Mouse (Mus musculus) monocyte, adult 2 months (primary cell): ENCODE data around the gene Ppp6r3.
"Not testable (repeated sequence)": the region's sequence is repeated elsewhere in the genome, so short reads cannot be mapped to it uniquely, and the experiment has no call there.

Source experiments
- DNase-seq, 2 experiments: peaks; one replicate each; pipeline ENCODE4 v3.0.0; 2022; ENCODE audit warnings: low spot score in 2 of 2, low read depth in 1 of 2

Gene Ppp6r3

DNA sequence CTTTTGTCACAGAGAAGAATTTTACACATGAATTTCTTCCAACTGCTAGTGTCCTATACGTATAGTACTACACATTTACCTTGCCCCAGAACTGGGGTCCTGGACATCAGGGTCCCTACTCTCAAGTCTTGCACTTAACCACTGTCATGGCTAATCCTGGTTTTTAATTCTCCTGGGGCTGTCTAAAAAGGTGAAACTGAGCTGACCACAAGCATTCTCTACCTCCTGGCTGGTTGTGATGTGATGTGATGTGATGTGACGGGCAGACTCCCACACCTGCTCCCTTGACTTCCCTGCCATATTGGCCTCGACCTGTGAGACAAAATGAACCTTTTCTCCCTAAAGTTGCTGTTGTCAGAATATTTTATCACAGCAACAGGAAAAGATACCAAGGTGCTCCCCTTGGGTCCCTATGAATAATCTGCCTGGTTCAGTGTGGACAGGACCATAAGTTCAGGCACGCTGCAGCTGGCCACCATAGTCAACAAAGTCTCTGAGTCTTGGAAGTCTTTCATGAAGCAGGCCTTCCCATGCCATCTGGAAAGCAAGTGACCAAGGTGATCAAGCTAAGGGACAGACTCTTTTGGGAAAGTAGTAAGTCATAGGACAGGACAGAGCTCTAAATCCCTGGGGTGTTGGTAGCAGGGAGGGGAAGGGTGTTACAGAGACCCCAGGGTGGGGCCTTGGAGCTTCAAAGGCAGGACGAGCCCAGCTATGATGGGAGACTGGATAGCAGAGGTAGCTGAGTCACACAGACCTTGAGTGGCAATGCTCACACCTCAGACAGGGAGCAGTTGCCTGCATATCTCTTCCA, 1.1 kb upstream of the Ppp6r3 start:
- DNase-seq, result no peak

DNA sequence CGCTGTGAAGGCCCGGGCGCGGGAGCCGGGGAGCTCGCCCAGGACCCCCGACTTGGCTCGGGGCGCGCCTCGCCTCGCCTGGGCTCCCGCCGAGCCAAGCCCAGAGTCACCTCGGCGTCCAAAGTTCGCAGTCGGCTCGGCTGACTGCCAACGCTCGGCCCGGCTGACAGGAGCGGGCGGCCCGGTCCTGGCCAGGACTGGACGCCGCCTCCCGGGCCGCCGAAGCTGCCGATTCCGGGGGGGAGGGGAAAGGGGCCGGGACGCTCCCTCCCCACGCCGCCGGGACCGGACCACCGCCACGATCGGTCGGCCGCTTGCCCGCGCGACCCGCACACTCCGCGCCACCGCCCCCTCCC, 295 bp downstream of the Ppp6r3 start:
- DNase-seq, result no peak

DNA sequence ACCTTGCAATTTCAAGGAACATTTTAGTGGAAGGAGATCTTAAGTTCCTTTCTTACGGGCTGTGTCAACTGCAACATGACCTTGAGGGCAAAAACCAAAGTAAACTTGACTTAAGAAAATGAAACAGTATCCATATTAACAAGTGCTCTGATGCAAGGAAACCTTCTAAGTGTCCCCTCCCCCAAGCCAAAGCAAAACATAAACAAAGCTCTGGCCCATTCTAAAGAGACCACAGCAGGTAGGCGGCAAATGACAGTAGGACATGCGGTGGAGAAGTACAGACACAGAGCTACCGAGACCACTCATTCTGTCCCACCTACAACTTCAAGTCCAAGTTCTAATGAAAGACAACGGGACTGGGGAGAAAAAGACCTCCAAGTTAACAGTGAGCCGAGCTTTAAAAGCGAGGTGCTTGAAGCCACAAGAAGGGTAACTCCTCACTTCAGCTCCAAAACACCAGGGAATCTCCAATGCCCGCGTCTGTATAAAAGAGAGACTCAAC, 905 bp downstream of the Ppp6r3 start:
- no peak for DNase-seq

DNA sequence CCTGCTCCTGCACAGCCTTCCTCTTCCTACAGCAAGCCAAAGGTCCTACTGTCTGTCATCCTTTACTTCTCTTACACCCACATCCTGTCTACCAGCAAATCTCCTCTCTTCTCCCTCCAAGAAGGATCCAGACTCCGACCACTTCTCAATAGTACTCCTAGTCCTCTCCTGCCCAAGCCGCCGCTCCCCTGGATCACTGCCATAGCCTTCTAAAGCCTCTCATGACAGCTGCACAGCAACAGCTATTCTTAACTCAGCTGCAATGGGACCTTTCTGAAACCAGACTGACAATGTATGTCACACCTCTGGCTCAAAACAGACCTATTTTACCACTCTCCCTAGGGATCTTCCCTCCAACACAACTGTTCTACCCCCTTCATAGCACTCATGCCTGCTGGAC, 11.2 kb downstream of the Ppp6r3 start:
- DNase-seq, result no peak

DNA sequence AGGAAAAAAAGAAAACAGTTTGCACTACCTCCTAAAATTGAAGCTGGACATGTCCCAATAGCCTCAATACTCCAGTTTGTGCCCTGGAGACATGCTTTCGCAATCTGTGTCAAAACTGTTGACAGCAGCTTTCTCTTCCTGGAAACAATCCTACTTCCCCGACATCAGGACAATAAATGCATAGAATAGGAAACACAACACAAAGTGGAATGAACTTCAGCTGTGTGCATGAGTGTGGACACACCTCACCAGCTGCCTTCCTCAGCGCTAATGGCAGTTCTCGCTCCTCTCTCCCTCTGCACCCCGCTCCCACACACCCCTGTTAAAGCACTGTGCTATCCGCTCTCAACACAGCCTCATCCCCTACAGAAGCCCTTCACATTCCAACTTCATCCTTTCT, 12.8 kb downstream of the Ppp6r3 start:
- no peak for DNase-seq

DNA sequence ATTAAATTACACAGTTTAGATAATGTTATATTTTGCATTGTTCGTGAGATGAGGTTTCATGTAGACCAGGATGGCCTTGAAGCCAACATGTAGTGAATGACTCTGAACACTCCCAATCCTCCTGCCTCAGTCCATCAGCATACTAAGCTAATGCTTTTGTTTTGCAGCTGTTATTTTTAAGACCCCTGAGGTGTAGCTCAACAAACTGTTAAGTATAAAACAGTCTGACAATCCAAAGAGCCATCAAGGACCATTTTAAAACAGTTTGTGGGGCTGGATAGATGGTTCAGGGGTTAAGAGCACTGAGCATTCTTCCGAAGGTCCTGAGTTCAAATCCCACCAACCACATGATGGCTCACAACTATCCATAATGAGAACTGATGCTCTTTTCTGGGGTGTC, 13.3 kb downstream of the Ppp6r3 start:
- DNase-seq, result no peak

DNA sequence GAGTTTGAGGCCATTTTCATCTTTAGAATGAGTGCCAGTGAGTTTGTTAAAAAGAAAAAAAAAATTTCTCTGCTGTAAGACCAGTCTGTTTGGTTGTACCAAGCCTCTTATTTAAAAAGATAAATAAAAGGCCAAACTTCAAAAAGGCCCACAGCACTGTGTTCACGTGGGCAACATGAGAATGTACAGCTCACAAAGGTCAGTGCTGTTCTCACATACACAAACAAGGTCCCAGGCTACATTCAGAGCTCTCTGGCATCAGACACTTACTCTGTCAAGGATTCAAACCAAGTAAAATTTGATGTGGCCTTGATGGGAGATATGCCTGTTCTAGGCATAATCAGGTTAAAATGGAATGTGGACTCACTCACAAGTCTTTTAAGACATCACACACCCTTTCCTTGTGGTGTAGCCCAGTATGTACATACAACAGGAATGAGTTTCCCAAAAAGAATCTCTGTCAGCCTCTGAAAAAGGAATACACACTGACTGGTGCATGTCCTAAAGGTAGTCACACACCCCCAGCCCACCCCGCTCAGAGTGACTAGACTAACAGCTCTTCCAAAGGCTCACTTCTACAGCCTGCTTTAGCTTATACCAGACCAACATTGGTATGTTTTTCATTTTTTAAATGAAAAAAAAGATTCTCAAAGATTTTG, 19.3 kb downstream of the Ppp6r3 start:
- DNase-seq, result no peak

DNA sequence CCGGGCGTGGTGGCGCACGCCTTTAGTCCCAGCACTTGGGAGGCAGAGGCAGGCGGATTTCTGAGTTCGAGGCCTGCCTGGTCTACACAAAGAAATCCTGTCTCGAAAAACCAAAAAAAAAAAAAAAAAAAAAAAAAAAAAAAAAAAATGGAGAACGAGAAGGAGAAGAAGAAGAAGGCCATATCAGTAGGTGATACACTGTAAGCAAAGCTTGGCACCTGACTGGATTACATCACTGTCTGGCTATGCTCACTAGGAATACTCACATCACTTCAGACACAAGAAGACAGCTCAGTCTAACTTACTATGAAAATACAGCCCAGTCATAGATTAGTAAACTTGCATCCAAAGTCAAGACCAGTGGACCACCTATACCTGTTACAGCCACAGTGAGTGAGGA, 20.8 kb downstream of the Ppp6r3 start:
- no peak for DNase-seq

DNA sequence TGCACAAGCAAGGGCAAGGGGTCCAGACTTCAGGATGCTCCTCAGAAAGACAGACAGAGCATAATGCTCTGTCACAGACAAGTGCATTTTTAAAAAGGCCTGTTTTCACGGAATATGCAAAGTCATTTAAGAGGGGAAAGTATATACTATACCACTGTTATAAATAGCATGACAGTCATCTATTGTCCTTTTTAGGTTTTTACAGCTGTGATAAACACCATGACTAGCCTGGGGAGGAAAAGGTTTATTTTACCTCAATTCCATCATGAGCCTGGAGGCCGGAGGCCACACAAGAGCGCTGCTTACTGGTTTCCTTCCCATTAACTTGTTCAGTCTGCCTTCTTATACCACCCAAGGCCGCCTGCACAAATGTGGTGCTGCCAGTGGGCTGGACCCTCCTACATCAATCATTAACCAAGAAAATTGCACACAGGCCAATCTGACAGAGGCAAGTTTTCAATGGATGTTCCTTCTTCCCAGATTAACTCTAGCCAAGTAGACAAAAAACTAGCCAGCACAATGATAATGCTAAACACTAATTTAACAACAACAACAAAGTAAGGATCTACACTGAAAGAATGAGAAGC, 23.9 kb downstream of the Ppp6r3 start:
- no peak for DNase-seq

DNA sequence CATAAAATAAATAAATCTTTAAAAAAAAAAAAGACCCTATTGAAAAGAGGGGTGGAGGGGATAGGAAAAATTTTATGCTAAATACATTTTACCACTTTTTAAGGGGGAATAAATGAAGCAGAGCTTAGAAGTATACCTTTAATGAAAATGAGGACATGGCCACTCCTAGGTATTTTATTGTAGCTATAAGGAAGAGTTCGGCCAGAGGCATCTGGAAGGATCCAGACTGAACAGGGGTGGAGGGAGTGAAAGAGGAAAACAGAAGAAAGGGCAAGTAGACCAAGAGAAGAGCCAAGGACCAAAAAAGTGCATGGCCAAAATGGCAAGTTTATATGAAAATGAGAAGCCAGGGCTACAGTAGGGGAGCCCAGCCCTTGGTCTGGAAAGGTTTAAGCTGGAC, 25.4 kb downstream of the Ppp6r3 start:
- no peak for DNase-seq

DNA sequence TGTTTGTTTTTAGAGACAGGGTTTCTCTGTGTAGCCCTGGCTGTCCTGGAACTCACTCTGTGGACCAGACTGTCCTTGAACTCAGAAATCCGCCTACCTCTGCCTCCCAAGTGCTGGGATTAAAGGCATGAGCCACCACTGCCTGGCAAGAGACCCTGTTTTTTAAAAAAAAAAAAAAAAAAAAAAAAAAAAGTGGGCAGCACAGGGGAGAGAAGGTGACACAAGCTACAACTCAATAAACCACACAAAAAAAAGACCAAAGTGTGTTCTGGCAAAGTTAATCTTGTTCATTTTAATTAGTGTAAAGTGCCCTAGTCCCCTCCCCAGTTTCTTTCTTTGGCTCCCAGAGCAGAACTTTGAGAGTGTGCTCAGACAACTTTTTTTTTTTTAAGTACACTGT, 26.3 kb downstream of the Ppp6r3 start:
- no peak for DNase-seq

DNA sequence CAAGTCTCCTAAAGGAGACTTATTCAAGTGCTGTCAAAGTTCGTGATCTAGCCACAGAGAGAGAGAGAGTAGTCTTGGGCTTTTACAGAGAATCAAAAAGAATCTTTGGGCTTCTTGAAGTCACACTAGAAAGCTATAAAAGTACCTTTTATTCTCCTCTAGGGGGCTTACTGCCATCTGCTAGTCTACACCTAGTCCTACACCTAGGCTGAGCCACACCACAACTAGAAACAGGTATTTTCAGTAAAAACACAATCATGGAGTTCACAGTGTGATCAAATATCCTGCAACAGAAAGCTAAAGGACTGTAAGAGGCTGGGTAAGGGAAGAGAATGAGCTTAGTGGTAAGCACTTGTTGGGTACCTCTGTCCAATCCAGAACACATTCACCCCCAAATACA, 27.2 kb downstream of the Ppp6r3 start:
- no peak for DNase-seq

DNA sequence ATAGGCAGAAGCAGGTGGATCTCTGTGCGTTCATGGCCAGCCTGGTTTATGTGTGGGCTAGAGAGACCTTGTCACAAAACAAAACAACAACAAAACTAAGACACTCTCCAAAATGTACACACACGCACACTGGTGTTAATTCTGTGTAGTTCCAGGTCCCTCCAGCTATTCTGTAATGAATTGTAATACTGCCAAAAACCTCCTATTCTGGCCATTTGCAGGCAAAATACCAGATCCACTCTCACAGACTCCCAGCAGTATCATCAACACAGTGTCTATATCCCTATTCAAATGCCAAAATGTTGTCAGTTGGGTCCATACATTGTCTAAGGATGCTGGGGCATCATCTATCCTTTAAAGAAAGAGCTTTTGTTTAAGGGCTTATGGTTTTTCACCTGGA, 30.6 kb downstream of the Ppp6r3 start:
- no peak for DNase-seq

DNA sequence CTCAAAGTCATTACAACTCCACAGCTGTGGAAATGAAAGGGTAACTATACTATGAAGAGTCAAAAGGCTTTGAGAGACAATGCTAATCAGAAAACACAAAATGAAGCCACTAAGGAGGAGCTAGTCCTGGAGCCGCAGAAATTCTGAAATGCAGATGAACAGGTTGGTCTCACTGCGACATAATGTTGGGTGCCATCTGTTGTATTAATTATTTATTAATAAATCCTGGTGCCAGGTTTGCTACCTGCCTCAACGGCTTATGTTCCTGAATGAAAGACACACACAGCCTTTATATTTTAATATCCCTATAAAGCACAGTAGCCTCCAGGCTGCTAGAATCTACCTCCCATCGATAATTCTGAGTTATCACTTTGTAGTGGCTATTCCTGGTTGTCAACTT, 33.0 kb downstream of the Ppp6r3 start:
- no peak for DNase-seq

DNA sequence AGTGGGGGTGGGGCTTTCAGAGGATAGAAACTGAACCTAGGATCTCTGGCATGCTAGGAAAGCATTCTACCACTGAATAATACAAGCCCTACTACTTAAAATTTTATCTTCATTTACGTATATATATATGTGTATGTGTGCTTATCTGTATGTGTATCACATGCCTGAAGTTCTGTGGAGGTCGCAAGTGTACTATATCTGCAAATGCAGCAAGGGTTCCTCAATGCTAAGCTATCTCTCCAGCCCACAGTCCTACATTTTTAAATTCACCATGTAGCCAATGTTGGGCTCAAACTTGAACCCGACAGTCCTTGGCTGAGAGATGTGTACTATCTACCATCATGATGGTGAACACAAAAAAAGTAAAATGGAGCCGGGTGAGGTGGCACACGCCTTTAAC, 34.6 kb downstream of the Ppp6r3 start:
- no peak for DNase-seq

DNA sequence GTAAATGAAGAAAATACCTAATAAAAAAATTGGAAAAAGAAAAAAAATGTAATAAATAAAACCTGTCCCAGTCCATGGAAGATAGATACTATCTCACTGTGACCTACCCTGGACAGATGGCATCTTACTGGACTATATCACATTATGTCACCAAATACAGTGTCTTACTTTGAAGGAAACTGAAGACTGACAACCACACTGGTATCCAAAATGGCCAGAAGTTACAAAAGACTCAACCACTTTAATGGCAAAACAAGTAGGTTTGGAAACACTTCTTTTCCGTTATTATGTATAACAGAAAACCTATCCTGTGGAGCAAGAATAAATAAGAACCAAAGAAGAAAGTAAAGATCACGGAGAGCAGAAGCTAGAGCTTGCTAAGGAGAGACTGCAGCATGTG, 35.3 kb downstream of the Ppp6r3 start:
- no peak for DNase-seq

DNA sequence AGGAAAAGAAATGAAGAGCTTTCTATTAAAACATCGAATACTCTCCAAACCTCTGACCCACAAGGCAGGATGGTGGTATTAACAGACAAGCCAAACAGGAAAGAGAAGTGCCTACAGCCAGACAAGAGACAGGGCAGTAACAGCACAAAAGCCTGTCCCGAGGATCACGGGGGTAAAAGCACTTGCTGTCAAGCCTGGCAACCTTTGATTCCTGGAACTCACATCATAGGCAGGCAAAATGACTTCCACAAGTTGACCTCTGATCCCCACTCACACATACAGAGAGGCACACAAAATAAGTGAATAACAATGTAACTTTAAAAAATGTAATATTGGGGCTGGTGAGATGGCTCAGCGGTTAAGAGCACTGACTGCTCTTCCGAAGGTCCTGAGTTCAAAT, 36.1 kb downstream of the Ppp6r3 start:
- DNase-seq, result no peak

DNA sequence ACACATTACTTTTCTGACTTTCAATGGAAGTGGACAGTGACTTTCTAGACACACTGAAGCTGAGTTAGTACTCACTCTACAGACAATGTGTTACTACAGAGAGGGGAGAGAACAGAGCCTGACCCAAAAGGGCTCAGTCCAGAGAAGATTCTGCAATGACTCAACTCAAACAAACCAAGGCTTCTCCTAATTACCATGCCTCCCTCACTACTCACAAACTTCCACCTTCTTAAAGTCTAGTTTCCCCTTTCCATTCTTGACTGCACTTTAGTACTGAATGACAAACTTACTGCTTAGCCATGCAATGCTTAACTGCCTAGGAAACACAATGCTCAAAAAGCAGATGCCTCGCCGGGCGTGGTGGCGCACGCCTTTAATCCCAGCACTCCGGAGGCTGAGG, 37.9 kb downstream of the Ppp6r3 start:
- peak in 1 of 2 experiments; percentile 2 for DNase-seq

DNA sequence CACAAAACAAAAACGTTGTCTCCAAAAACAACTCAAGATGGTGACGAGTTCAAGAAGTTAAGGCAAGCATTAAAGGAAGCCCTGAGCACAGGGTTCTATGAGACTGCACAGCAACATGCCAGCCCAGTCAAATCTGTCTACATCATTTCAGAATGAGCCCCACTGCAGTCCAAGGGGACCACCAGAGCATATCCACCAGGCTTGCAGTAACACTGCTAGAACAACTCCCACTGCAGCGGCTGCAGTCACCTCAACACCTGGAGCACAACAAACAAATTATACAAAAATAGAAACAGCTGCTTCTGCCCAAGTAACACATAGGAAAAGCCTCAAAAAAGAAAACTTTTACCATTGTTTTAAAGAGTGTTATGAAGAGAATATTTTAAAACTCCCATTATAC, 40.6 kb downstream of the Ppp6r3 start:
- no peak for DNase-seq

DNA sequence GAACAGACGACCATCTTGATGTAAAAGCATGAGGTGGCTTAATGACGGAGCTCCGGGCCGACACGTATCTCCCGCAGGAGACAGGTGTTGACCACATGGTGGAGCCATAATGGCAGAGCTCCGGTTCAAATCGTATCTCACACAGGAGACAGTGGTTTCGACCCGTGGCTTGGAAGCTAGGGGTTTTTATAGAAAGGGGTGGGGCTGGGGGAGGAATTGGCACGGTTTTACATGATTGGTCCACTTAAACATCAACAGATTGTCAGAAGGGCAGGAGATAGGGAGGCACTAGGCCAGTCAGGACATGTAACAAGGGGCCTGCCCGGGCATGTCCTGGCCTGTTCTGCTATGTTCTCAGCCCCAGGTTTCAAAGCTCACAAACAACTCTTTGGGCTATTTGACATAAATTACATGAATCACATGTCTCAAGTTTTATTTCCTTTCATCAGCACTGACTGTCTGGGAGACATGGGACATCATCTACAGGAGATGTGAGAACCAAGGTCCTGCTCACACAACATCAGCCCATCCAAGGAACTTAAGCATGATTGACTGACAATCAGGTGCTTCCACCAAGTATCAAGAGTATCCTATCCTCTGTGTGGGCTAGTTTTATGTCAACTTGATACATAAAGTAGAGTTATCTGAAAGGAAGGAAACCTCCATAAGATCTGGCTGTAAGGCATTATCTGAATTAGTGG, 42.1 kb downstream of the Ppp6r3 start:
- not testable (repeated sequence) for DNase-seq

DNA sequence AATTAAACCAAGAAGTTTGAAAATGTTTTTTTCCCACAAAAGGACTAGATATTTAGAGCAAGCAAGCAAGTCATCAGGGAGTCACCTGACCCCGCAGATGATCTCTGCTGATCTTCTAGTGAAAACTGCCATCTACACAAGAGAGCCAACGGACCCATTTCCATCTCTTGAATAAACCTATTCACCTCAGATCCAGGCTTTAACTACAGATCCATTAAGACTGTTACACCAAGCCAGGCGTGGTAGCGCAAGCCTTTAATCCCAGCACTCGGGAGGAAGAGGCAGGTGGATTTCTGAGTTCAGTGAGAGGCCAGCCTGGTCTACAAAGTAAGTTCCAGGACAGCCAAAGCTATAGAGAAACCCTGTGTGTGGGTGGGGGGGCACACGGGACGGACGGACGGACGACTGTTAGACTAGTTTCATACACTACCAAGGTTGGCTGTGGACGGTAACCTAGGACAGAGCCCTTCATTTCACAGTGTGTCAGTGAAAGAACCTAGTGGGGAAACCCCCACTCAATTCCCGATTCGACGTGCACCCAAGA, 42.8 kb downstream of the Ppp6r3 start:
- no peak for DNase-seq

DNA sequence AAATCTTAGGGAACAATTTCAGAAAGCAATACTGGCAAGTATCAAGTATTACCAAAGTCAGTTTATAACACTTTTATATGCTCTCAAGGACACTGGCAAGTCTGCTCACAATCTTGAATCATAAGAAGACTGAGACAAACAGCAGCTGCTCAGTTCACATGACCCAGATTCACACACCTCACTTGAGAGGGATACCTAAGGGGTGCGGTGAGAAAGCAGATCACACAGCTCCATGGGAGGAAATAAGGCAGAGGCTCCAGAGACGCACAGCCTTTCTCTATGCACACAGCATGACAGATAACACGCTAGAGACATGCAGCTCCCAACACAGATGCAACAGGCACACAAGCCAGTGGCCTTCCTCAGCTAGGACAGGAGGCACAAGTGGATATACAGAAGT, 45.8 kb downstream of the Ppp6r3 start:
- no peak for DNase-seq
